Mouse (Mus musculus): ENCODE data around the gene Anks3.

Anks3 gene

DNA sequence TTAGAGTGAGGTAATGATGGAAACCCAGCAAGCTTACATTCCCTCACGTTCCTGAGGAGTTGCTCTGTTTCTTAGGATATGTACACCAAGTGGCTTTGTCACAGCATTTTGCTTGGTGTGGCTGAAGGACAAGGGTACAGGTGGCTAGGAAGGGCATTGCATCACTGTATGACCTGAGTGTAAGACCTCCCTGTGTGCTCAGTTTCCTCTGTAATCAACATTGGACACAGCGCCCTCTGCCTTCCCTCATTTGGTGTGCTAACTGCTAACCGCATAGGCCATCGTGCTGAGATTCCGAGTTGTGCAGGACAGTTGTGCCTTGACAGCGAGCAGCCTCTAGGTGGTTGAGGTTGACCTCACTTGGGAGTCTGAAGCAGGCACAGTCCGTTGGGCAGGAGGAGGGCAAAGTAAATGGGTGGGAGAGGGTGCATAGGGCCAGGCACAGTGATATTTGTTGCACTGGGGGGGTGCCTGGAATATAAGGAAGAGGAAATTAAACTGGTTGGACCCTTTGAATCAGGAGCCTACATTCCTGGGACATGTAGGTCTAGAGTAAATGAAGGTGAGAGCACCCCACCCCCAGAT, 66.8 kb downstream of the Anks3 start:
- in situ Hi-C loops (cut with MseI, MboI): no loop called here

DNA sequence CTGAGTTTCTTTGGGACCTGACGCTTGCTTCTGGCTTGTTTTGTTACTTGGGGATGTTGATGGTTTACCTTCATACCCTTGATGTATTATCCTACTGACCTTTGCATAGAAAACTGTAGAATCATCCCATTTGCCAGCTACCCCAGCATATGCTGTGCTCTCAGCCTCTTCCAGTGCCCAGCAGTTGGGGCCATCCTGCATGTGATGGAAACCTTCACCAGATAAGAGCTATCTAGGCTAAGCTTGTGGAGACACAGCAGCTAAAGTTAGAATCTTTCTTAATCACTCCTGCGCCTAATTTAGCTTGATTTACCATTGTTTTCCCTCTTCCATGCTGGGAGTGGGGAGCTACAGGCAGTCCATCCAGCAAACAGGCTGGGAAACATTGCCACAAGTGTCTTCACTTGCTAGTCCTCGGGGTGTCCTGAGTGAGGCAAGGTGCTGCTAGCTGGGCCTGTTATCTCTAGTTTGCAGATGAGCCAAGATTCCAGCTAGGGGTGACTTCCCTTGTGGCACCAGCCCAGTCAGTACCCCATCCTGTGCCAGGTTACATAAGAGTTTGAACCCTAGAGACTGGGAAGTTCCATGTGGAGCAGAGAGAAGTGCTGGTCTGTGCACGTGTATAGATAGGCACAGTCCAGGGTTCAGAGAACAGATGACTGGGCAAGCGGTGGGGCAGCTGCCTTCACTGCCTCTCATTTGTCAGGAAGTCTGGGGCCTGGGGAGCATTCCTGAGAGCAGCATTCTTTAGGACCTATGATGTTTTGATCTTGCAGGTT, 67.6 kb downstream of the Anks3 start:
- in situ Hi-C loops (cut with MseI, MboI): no loop called here

DNA sequence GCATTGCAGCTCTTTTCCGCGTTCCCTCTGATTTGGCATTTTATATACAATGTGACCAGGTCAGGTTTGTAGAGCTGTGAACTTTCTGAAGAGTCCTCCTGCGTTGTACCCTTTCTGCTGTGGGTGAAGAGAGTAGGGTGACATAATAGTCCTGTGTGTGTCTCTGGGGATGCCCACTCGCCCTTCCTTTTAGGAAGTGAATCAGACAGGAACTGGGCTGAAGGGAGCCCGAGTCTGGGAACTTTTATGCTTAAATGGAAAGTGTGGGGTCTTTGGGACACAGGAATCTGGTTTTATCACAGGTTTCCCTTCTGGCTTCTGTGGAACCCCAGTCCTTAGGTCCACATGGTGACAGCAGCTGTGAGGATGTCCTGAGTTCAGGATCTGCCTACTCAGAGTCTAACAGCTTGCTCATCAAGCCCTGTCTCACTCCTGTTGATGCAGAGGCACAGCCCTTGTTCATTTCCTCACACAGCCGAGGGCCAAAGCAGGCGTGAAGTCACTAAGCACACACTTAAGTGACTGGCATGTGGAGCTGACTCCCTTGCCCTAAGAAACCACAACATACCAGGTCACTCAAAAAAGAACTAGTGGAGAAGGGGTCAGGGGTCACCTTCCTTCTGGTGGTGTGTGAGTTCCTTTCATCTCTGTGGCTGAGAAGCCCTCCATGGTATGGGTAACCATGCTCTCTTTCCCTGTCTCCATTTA, 69.7 kb downstream of the Anks3 start:
- in situ Hi-C loops (cut with MseI, MboI): no loop called here

DNA sequence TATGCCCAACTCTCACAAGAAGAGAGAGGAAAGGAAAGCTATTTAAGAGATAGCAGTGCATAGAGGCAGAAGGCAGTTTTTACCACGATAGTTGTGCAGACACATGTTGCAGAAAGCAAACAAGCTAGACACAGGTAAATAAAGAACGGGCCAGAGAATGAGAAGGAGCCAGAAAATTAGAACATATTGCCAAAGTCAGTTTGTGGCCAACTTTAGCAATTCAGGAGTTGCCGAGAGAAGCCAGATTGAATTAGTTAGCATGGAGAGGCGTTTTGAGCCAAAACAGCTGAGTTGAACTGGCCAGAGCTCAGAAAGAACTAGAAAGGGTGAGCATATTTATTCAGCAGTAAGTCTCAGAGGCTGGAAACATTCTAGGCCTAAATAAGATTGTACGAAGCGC, 71.8 kb downstream of the Anks3 start:
- in situ Hi-C loops (cut with MseI, MboI): no loop called here
